Comparison of ENCODE assay signal across 20 mouse cellular contexts in the genomic region with DNA sequence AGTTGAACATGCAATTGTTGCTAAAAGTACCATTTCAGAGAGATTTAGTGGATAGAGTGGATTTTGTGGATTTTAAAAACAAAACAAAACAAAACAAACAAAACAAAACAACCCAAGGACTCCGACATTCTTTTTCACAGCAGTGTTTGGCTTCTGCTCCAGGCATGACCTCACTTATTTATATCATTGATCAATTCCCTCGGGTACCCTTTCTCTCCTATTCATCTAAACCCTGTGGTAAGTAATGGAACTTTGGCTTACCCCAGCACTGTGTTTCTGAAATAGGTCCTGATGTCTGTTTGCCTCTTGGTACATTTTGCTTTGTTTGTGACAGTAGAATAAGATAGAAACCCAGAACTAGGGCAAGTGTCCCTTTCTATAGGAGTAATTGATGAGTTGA.
"Had no signal": no experiment of that assay in that cellular context is flagged by ENCODE, and none has a peak within 500 bp of the region (broad histone marks: within the 10 kb centered on the region; RNA-seq: fewer than 3 reads in every experiment).

No protein-coding gene starts in this region.

- H3K27ac ChIP-seq: intestine, embryonic 15.5 days; layer of hippocampus, adult 2 months; left cerebral cortex, adult 2 months; limb, embryonic 12.5 days; liver, embryonic 12.5 days; liver, embryonic 15.5 days; midbrain, embryonic 12.5 days; neural tube, embryonic 13.5 days had no signal

- H3K9me3 ChIP-seq: intestine, embryonic 15.5 days; limb, embryonic 12.5 days; liver, embryonic 12.5 days; liver, embryonic 15.5 days; midbrain, embryonic 12.5 days; neural tube, embryonic 13.5 days had no signal

- DNase-seq: kidney, adult 18-20 months; kidney, postnatal 14 days; layer of hippocampus, adult 9-11 months; liver; lung, adult 18-20 months; lung, postnatal 10 days; lung, postnatal 4 days; retina, postnatal 1 day; thymus, adult 18-20 months; thymus, postnatal 36 days had no signal

- H3K27me3 ChIP-seq: intestine, embryonic 15.5 days; limb, embryonic 12.5 days; liver, embryonic 12.5 days; liver, embryonic 15.5 days; midbrain, embryonic 12.5 days; neural tube, embryonic 13.5 days had no signal

- H3K4me3 ChIP-seq: intestine, embryonic 15.5 days; layer of hippocampus, adult 2 months; left cerebral cortex, adult 2 months; limb, embryonic 12.5 days; liver, embryonic 12.5 days; liver, embryonic 15.5 days; midbrain, embryonic 12.5 days; myocyte; neural tube, embryonic 13.5 days had no signal

- H3K36me3 ChIP-seq: intestine, embryonic 15.5 days; limb, embryonic 12.5 days; liver, embryonic 12.5 days; liver, embryonic 15.5 days; midbrain, embryonic 12.5 days; neural tube, embryonic 13.5 days had no signal

- H3K4me2 ChIP-seq: intestine, embryonic 15.5 days; limb, embryonic 12.5 days; liver, embryonic 12.5 days; liver, embryonic 15.5 days; midbrain, embryonic 12.5 days; neural tube, embryonic 13.5 days had no signal

- H3K9ac ChIP-seq: intestine, embryonic 15.5 days; limb, embryonic 12.5 days; liver, embryonic 12.5 days; liver, embryonic 15.5 days; midbrain, embryonic 12.5 days; neural tube, embryonic 13.5 days had no signal

- H3K4me1 ChIP-seq: liver, embryonic 12.5 days; liver, embryonic 15.5 days; midbrain, embryonic 12.5 days had no signal

- ATAC-seq: intestine, embryonic 15.5 days; liver, embryonic 12.5 days; midbrain, embryonic 16.5 days had no signal
